Comparison of ENCODE assay signal across 8 mouse cellular contexts in the genomic region with DNA sequence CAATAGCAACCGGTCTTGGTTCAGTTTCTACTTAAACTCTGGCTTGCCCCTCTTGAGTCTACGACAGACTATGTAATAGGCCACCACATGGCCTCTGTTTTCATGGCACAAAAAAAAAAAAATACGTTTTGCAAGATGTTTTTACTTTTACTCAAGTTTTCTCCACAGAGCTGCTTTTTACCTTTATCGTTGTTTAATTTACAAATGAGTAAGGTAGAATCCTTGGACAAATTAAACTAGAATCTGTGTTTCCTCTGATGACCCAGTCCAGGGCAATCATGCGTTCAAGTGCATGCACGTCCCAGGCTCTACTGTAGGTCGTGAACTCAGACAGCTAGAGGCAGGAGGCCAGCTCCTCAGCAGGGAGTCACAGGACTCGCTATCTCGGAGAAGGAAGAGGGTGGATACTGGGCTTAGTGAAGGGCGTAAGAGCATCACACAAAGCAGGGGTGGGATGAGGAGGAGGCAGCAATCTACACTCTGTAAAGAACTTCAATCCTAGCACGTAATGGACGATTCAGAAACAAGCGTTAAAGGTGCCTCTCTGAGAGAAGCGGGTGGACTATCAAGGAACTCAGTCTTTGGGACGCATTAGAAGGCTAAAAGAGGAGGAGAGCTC. TPM values are rescaled to one million over a fixed set of nuclear protein-coding genes. Genes with fewer than 3 reads are reported as not detected.
DNase-seq lines count a peak whose midpoint lies in the region; ATAC-seq lines count a peak whose summit lies in the region.

No protein-coding gene starts in this region.

- H3K27me3 ChIP-seq in forebrain, embryonic 11.5 days (ENCODE audit: control insufficient read depth, insufficient read depth, low read length) = no peaks in the 10 kb centered on the region

- H3K27ac ChIP-seq in forebrain, embryonic 11.5 days (ENCODE audit: low read depth, low read length) = peak overlapping the region; percentile 96
- peak overlapping the region; percentile 99 for H3K27ac ChIP-seq in macrophage

- peak; percentile 48 to 54 for DNase-seq in adrenal gland, adult 18-20 months (ENCODE audit: low spot score in 2 of 2)
- no peak for DNase-seq in adrenal gland, adult 8-10 months
- peak; percentile 49 for DNase-seq in c-Kit-positive CD71-negative TER-119-negative erythroid progenitor cells, embryonic 14.5 days (ENCODE audit: low read depth)
- DNase-seq in forebrain, embryonic 11.5 days (ENCODE audit: low spot score) = peak; percentile 69
- peak; percentile 60 for DNase-seq in heart, postnatal 25 days (ENCODE audit: low spot score)
- DNase-seq in layer of hippocampus, adult 9-11 months = peak; percentile 55
- DNase-seq in skeletal muscle tissue, adult 2 months (ENCODE audit: low read depth, low spot score) = peak; percentile 87

- WGBS in forebrain, embryonic 11.5 days = 2% methylated on average over 15 of the region's 15 CpGs
- 2% methylated on average over 15 of the region's 15 CpGs for WGBS in macrophage (ENCODE audit: missing documents)

- peaks cover 21% of the 10 kb centered on the region for H3K4me1 ChIP-seq in forebrain, embryonic 11.5 days (replicated peaks; ENCODE audit: control insufficient read depth, insufficient read depth, low read length)

- peaks cover 4% of the 10 kb centered on the region; the same call in 1 of the 2 replicates for H3K36me3 ChIP-seq in forebrain, embryonic 11.5 days (ENCODE audit: control insufficient read depth, insufficient read depth, low read length)
- H3K36me3 ChIP-seq in macrophage (ENCODE audit: inconsistent target) = peaks cover 28% of the 10 kb centered on the region; the same call in 1 of the 2 replicates

- peak overlapping the region; percentile 65 for H3K9ac ChIP-seq in forebrain, embryonic 11.5 days (ENCODE audit: low read length)

- H3K9me3 ChIP-seq in forebrain, embryonic 11.5 days (ENCODE audit: control insufficient read depth, low read length) = no peaks in the 10 kb centered on the region

- ATAC-seq in forebrain, embryonic 11.5 days (replicated peaks; ENCODE audit: low FRiP score) = peak; percentile 9

- H3K4me2 ChIP-seq in forebrain, embryonic 11.5 days (ENCODE audit: low read depth, low read length, severe bottlenecking) = peak overlapping the region; percentile 90

- H3K4me3 ChIP-seq in forebrain, embryonic 11.5 days (ENCODE audit: low read depth, low read length) = peak overlapping the region; percentile 49
- H3K4me3 ChIP-seq in macrophage (ENCODE audit: inconsistent target) = peak overlapping the region; percentile 27

- intact Hi-C loops in heart, postnatal 25 days (cut with DNase I) = no loop called here

- H3K79me2 ChIP-seq in macrophage (ENCODE audit: inconsistent target) = peaks cover 76% of the 10 kb centered on the region

RNA-seq across cellular contexts. Expression of a gene that starts 0.9 kb away (rescaled TPM):
- 10 to 100 TPM; 38.9 to 45.4 TPM for total RNA-seq in adrenal gland, adult 18-20 months (2021)
- 10 to 100 TPM; 43.1 to 84.1 (median 62.3) TPM for total RNA-seq in adrenal gland, adult 8-10 months (2022)
- polyA plus RNA-seq in forebrain, embryonic 11.5 days (2014; fragmentation: Nextera tagmentation; extraction: Ambion mirVana) = 22.6 and 24.0 TPM in 2 replicates
- total RNA-seq in heart, postnatal 25 days (2021) = 10 to 100 TPM; 20.9 to 21.4 TPM
- total RNA-seq in macrophage (2018; cell fraction: chromatin; rRNA removed) = 100 to 1,000 TPM in 25 of 26 experiments, 10 to 100 TPM in 1; 84.5 to 264 (median 195) TPM
- 10 to 100 TPM; 24.6 to 53.2 (median 34.6) TPM for total RNA-seq in macrophage (2018; cell fraction: cytosol; rRNA removed)
- 100 to 1,000 TPM in 24 of 26 experiments, 10 to 100 TPM in 2; 88.1 to 233 (median 149) TPM for total RNA-seq in macrophage (2018; cell fraction: nucleus; rRNA removed)
- 13.5 to 25.4 TPM (median 19.5 TPM) in 3 replicates for polyA plus RNA-seq in macrophage (2018)

RNA-seq across cellular contexts. Expression of a gene that starts 21.9 kb away (rescaled TPM):
- total RNA-seq in adrenal gland, adult 18-20 months (2021) = 10 to 100 TPM; 80.9 to 98.6 TPM
- total RNA-seq in adrenal gland, adult 8-10 months (2022) = 100 to 1,000 TPM in 1 of 4 experiments, 10 to 100 TPM in 3; 79.7 to 107 (median 92.0) TPM
- 191 and 195 TPM in 2 replicates for polyA plus RNA-seq in forebrain, embryonic 11.5 days (2014; fragmentation: Nextera tagmentation; extraction: Ambion mirVana)
- total RNA-seq in heart, postnatal 25 days (2021) = 10 to 100 TPM; 37.9 to 38.9 TPM
- 10 to 100 TPM in 24 of 26 experiments, 1 to 10 TPM in 2; 6.5 to 62.2 (median 30.8) TPM for total RNA-seq in macrophage (2018; cell fraction: chromatin; rRNA removed)
- total RNA-seq in macrophage (2018; cell fraction: cytosol; rRNA removed) = 10 to 100 TPM; 11.1 to 29.3 (median 22.8) TPM
- total RNA-seq in macrophage (2018; cell fraction: nucleus; rRNA removed) = 10 to 100 TPM in 23 of 26 experiments, 1 to 10 TPM in 3; 7.3 to 42.5 (median 27.1) TPM
- 19.9 to 28.8 TPM (median 20.2 TPM) in 3 replicates for polyA plus RNA-seq in macrophage (2018)

RNA-seq across cellular contexts. Expression of a gene that starts 23.5 kb away (rescaled TPM):
- total RNA-seq in adrenal gland, adult 18-20 months (2021) = 100 to 1,000 TPM; 143 to 159 TPM
- total RNA-seq in adrenal gland, adult 8-10 months (2022) = 100 to 1,000 TPM; 175 to 202 (median 198) TPM
- polyA plus RNA-seq in forebrain, embryonic 11.5 days (2014; fragmentation: Nextera tagmentation; extraction: Ambion mirVana) = 202 and 207 TPM in 2 replicates
- total RNA-seq in heart, postnatal 25 days (2021) = 100 to 1,000 TPM; 136 to 142 TPM
- total RNA-seq in macrophage (2018; cell fraction: chromatin; rRNA removed) = 100 to 1,000 TPM; 145 to 323 (median 235) TPM
- total RNA-seq in macrophage (2018; cell fraction: cytosol; rRNA removed) = 100 to 1,000 TPM in 18 of 26 experiments, 10 to 100 TPM in 8; 85.0 to 130 (median 105) TPM
- 100 to 1,000 TPM in 25 of 26 experiments, 10 to 100 TPM in 1; 83.9 to 187 (median 136) TPM for total RNA-seq in macrophage (2018; cell fraction: nucleus; rRNA removed)
- 110 to 121 TPM (median 112 TPM) in 3 replicates for polyA plus RNA-seq in macrophage (2018)

RNA-seq across cellular contexts. Expression of a gene that starts 26.5 kb away (rescaled TPM):
- total RNA-seq in adrenal gland, adult 18-20 months (2021) = 1 to 10 TPM; 5.4 to 8.0 TPM
- 10 to 100 TPM in 3 of 4 experiments, 1 to 10 TPM in 1; 6.8 to 18.6 (median 14.5) TPM for total RNA-seq in adrenal gland, adult 8-10 months (2022)
- 21.7 and 23.6 TPM in 2 replicates for polyA plus RNA-seq in forebrain, embryonic 11.5 days (2014; fragmentation: Nextera tagmentation; extraction: Ambion mirVana)
- total RNA-seq in heart, postnatal 25 days (2021) = under 1 TPM; 0.45 to 0.49 TPM
- total RNA-seq in macrophage (2018; cell fraction: chromatin; rRNA removed) = 1 to 10 TPM; 1.1 to 8.4 (median 3.0) TPM
- under 1 TPM; 0.33 to 0.96 (median 0.56) TPM for total RNA-seq in macrophage (2018; cell fraction: cytosol; rRNA removed)
- total RNA-seq in macrophage (2018; cell fraction: nucleus; rRNA removed) = 1 to 10 TPM in 18 of 26 experiments, under 1 TPM in 8; 0.46 to 3.2 (median 1.5) TPM
- polyA plus RNA-seq in macrophage (2018) = 0.61 to 0.67 TPM (median 0.63 TPM) in 3 replicates

RNA-seq across cellular contexts. Expression of a gene that starts 32.1 kb away (rescaled TPM):
- total RNA-seq in adrenal gland, adult 18-20 months (2021) = 1 to 10 TPM; 1.7 to 2.9 TPM
- total RNA-seq in adrenal gland, adult 8-10 months (2022) = 1 to 10 TPM; 2.2 to 5.0 (median 3.6) TPM
- 0.88 and 1.7 TPM in 2 replicates for polyA plus RNA-seq in forebrain, embryonic 11.5 days (2014; fragmentation: Nextera tagmentation; extraction: Ambion mirVana)
- 1 to 10 TPM; 3.0 to 3.4 TPM for total RNA-seq in heart, postnatal 25 days (2021)
- 100 to 1,000 TPM in 9 of 26 experiments, 10 to 100 TPM in 16, 1 to 10 TPM in 1; 7.6 to 191 (median 75.7) TPM for total RNA-seq in macrophage (2018; cell fraction: chromatin; rRNA removed)
- 100 to 1,000 TPM in 9 of 26 experiments, 10 to 100 TPM in 17; 57.0 to 121 (median 82.1) TPM for total RNA-seq in macrophage (2018; cell fraction: cytosol; rRNA removed)
- total RNA-seq in macrophage (2018; cell fraction: nucleus; rRNA removed) = 100 to 1,000 TPM in 4 of 26 experiments, 10 to 100 TPM in 22; 18.8 to 137 (median 66.9) TPM
- 48.5 to 115 TPM (median 70.4 TPM) in 3 replicates for polyA plus RNA-seq in macrophage (2018)
